Mouse (Mus musculus): ENCODE data around the gene Gm20837.
"Not testable (repeated sequence)": the region's sequence is repeated elsewhere in the genome, so short reads cannot be mapped to it uniquely, and the experiment has no call there.

Gm20837 gene

DNA sequence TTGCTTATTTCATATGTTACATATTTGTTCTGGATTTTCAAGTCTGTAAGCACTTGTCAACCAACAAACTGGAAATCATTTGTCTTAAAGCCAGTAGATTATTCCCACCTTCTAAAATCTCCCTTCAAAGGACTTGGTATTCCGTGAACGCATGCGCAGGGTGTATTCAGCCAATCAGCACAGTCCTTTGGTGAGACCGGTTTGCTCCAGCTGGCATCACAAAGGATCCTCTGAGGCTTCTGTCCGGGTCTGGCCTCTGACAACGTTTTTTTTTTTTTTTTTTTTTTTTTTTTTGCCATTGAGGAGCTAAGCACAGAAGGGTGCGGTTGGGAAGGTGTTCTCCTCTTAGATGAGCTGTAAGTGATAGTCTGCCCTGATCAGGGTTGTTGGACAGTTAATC, at the start of gene Gm20837:
Gm20837 (plus strand) TSS at position 301 of the 400 bp plus-strand sequence.
- DNase-seq, result not testable (repeated sequence)
